Comparison of ENCODE assay signal across 8 mouse cellular contexts in the genomic region with DNA sequence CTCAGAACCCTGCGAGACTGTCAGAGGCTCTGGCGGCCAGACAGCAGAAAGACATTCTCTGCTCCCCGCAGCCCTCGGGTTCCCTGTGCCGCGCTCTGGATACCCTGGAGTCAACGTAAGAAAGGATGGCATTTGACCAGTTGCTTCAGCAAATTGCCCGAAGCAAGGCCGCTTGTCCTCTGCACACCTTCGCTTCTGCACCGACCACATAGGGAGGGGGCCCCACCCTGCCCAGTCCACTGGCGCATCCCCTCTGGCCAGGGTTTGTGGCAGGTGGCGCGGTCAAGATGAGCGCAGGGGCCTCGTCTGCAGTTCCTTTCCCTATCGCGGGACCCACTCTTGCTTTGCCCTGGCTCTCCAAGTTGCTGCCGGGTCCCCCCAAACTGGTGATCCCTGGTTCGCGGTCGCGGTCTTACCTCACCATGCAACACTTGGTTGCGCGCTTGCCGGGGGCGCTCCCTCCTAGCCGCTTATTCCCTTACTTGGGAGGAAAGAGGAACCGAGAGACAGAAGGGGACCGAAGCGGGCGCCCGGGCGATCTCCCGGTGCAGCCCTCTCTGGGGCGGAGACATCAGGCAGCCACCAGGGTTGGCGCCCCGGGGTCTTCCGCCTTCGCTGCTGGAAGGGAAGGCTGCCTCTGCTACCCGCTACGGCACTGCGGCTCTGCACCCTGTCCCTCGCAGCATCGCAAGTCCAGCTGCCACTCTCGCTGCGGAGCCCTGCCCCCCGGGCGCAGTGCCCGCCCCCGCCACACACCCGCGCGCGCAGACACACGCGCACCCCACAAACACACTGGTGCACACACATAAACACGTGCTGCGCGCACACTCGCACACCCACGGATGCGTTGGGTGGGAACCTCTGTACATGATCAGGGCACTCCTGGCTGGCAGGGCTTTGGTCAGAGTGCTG. TPM values are rescaled to one million over a fixed set of nuclear protein-coding genes. Genes with fewer than 3 reads are reported as not detected.
DNase-seq lines count a peak whose midpoint lies in the region; ATAC-seq and TF ChIP-seq lines count a peak whose summit lies in the region.

Gene Dgkg, minus strand, starts transcription at position 689 of the 912 bp plus-strand sequence.

- ATAC-seq in hindbrain, embryonic 15.5 days (ENCODE audit: low FRiP score, low read depth), result peak; percentile 81

- H3K4me2 ChIP-seq in hindbrain, embryonic 15.5 days, result peak within 1 kb of the TSS; percentile 95

- peaks cover 24% of the 10 kb centered on the region for H3K4me1 ChIP-seq in hindbrain, embryonic 15.5 days (replicated peaks)

- H3K36me3 ChIP-seq in hindbrain, embryonic 15.5 days, result no peaks in the 10 kb centered on the region

- H3K9me3 ChIP-seq in hindbrain, embryonic 15.5 days, result no peaks in the 10 kb centered on the region

- peak within 1 kb of the TSS; percentile 56 for H3K4me3 ChIP-seq in hindbrain, embryonic 15.5 days
- H3K4me3 ChIP-seq in left cerebral cortex, adult 2 months, result peak within 1 kb of the TSS; percentile 66

- TF ChIP-seq CTCF in left cerebral cortex, adult 2 months (IDR thresholded peaks at IDR 0.05), result no peak; the same call in none of the 2 replicates

- DNase-seq in MN1 (ENCODE audit: low spot score), result peak; percentile 27
- peak; percentile 83 for DNase-seq in cerebellum, adult 9-11 months
- peak; percentile 54 to 58 for DNase-seq in frontal cortex, postnatal 36 days (ENCODE audit: low spot score in 2 of 2)
- peak; percentile 69 for DNase-seq in left cerebral cortex, adult 2 months (ENCODE audit: extremely low spot score in 1 of 2, low spot score in 2 of 2)
- DNase-seq in lung, postnatal 25 days (ENCODE audit: low spot score), result peak; percentile 37
- peak; percentile 63 to 73 for DNase-seq in right cerebral cortex, adult 2 months (ENCODE audit: low spot score in 2 of 2)
- DNase-seq in c-Kit-positive CD71-positive TER-119-positive erythroid progenitor cells, embryonic 14.5 days (ENCODE audit: low spot score), result no peak

- no peak within 1 kb of the TSS for H3K27ac ChIP-seq in hindbrain, embryonic 15.5 days (replicated peaks)
- peak within 1 kb of the TSS; percentile 89 for H3K27ac ChIP-seq in left cerebral cortex, adult 2 months

- intact Hi-C loops in left cerebral cortex, adult 2 months (cut with DNase I), result no loop called here

- H3K9ac ChIP-seq in hindbrain, embryonic 15.5 days, result peak within 1 kb of the TSS; percentile 55

- H3K27me3 ChIP-seq in hindbrain, embryonic 15.5 days, result peaks cover 38% of the 10 kb centered on the region

- under 1% methylated on average over 63 of the region's 63 CpGs for WGBS in hindbrain, embryonic 15.5 days

RNA-seq across cellular contexts. Expression of gene Dgkg, which starts in this region (rescaled TPM):
- 3.9 and 4.5 TPM in 2 replicates for polyA plus RNA-seq in hindbrain, embryonic 15.5 days (2015; fragmentation: Nextera tagmentation; extraction: Ambion mirVana)
- total RNA-seq in left cerebral cortex, adult 2 months (2021), result 10 to 100 TPM; 63.3 to 64.0 TPM
